Mouse (Mus musculus): ENCODE data around the gene Mst1r. TPM values are rescaled to one million over a fixed set of nuclear protein-coding genes. Genes with fewer than 3 reads are reported as not detected.
A peak's percentile ranks its signal among the peaks of the same experiment; 100 is the strongest.

The Mst1r gene
- polyA plus RNA-seq, 1 experiment from 2014 or later = 0.51 TPM

- 78% methylated on average over 6 of the region's 6 CpGs for WGBS
- ATAC-seq (ENCODE audit: low read depth) = no peak
- no peak overlapping the region for H3K4me2 ChIP-seq (ENCODE audit: low read depth, low read length)
- no peaks in the 10 kb centered on the region for H3K27me3 ChIP-seq (ENCODE audit: control insufficient read depth, insufficient read depth, low read length)
- 0 out of 2 replicates have a peak, but pooled peaks cover 4% of the 10 kb centered on the region for H3K4me1 ChIP-seq (ENCODE audit: control insufficient read depth, insufficient read depth, low read length)
- H3K36me3 ChIP-seq (ENCODE audit: control insufficient read depth, insufficient read depth, low read length) = no peaks in the 10 kb centered on the region
- no peak overlapping the region for H3K27ac ChIP-seq (ENCODE audit: low read depth, low read length)
- no peak overlapping the region for H3K9ac ChIP-seq (replicated peaks; ENCODE audit: low read depth, low read length)
- H3K4me3 ChIP-seq (ENCODE audit: low read depth, low read length) = no peak overlapping the region
- no peaks in the 10 kb centered on the region for H3K9me3 ChIP-seq (ENCODE audit: control insufficient read depth, low read length)
Measured at GRCm38 (mm10) chr9:107955613-107956289, 49.1 kb downstream of the Mst1r start.

DNA sequence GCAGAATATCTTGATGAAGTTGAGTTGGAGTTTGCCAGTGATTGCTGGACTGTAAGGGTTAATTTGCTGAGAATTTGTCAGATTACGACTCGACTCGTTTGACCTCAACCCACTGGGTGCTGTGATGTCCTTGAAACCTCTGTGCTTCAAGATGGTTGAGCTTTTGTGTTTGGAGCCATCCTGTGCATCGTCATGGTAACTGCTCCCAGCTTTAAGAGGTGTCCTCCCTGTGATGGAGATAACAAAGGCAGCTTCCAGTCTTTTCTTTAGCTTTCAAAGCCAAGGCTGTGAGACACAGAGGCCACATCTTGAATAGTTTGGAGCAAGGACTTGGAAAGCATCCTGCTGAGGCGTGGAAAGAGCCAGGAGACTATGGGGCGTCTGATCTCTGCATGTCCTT is 50.5 kb downstream of the Mst1r start:
- no peak overlapping the region for H3K4me2 ChIP-seq (ENCODE audit: low read depth, low read length)
- H3K9ac ChIP-seq (replicated peaks; ENCODE audit: low read depth, low read length) = no peak overlapping the region
- WGBS = 19% methylated on average over 6 of the region's 6 CpGs
- H3K4me1 ChIP-seq (ENCODE audit: control insufficient read depth, insufficient read depth, low read length) = peaks cover 4% of the 10 kb centered on the region; the same call in 1 of the 2 replicates
- no peaks in the 10 kb centered on the region for H3K9me3 ChIP-seq (ENCODE audit: control insufficient read depth, low read length)
- no peak for ATAC-seq (ENCODE audit: low read depth)
- H3K36me3 ChIP-seq (ENCODE audit: control insufficient read depth, insufficient read depth, low read length) = no peaks in the 10 kb centered on the region
- H3K27me3 ChIP-seq (ENCODE audit: control insufficient read depth, insufficient read depth, low read length) = no peaks in the 10 kb centered on the region
- H3K27ac ChIP-seq (ENCODE audit: low read depth, low read length) = no peak overlapping the region
- H3K4me3 ChIP-seq (ENCODE audit: low read depth, low read length) = no peak overlapping the region

GRCm38 (mm10) chr9:107959896-107960295 is 53.2 kb downstream of the Mst1r start:
- Histone ChIP-seq H3K4me1 (ENCODE audit: control insufficient read depth, insufficient read depth, low read length) (peaks cover 4% of the 10 kb centered on the region; the same call in 1 of the 2 replicates), H3K9me3 (ENCODE audit: control insufficient read depth, low read length) (no peaks in the 10 kb centered on the region), H3K4me2 (ENCODE audit: low read depth, low read length) (no peak overlapping the region), H3K27ac (ENCODE audit: low read depth, low read length) (no peak overlapping the region), H3K36me3 (ENCODE audit: control insufficient read depth, insufficient read depth, low read length) (no peaks in the 10 kb centered on the region), H3K9ac (replicated peaks; ENCODE audit: low read depth, low read length) (no peak overlapping the region), H3K4me3 (ENCODE audit: low read depth, low read length) (no peak overlapping the region), H3K27me3 (ENCODE audit: control insufficient read depth, insufficient read depth, low read length) (no peaks in the 10 kb centered on the region)
- ATAC-seq (ENCODE audit: low read depth) = no peak
- WGBS = 62% methylated on average over 6 of the region's 6 CpGs

GRCm38 (mm10) chr9:107960928-107961327 is 54.3 kb downstream of the Mst1r start:
- H3K9ac ChIP-seq (replicated peaks; ENCODE audit: low read depth, low read length) = no peak overlapping the region
- no peaks in the 10 kb centered on the region for H3K9me3 ChIP-seq (ENCODE audit: control insufficient read depth, low read length)
- H3K4me2 ChIP-seq (ENCODE audit: low read depth, low read length) = no peak overlapping the region
- no peaks in the 10 kb centered on the region for H3K36me3 ChIP-seq (ENCODE audit: control insufficient read depth, insufficient read depth, low read length)
- H3K27ac ChIP-seq (ENCODE audit: low read depth, low read length) = peak overlapping the region; percentile 45; the same call in 1 of the 2 replicates
- WGBS = 82% methylated on average over 4 of the region's 4 CpGs
- H3K4me3 ChIP-seq (ENCODE audit: low read depth, low read length) = no peak overlapping the region
- no peak for ATAC-seq (ENCODE audit: low read depth)
- peaks cover 4% of the 10 kb centered on the region; the same call in 1 of the 2 replicates for H3K4me1 ChIP-seq (ENCODE audit: control insufficient read depth, insufficient read depth, low read length)
- no peaks in the 10 kb centered on the region for H3K27me3 ChIP-seq (ENCODE audit: control insufficient read depth, insufficient read depth, low read length)

DNA sequence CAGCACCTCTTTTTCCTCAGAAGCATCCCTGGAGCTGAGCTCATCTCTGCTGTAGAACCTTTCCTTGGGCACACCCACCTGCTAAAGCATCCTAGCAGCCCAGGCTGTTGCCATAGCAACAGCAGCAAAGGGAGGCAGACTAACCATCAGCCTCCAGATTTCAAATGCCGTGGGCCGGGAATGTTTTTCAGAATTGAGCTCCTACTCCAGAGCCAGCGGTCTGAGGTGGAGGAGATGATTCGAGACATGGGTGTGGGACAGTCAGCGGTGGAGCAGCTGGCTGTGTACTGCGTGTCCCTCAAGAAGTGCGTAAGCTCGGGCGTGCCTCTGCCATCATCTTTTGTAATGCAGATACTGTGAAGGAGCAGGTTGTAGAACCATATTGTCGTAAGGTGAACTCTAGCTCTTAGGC is 54.7 kb downstream of the Mst1r start:
- Histone ChIP-seq H3K4me2 (ENCODE audit: low read depth, low read length) (no peak overlapping the region), H3K9ac (replicated peaks; ENCODE audit: low read depth, low read length) (no peak overlapping the region), H3K4me3 (ENCODE audit: low read depth, low read length) (no peak overlapping the region), H3K27ac (ENCODE audit: low read depth, low read length) (peak overlapping the region; percentile 45; the same call in 1 of the 2 replicates), H3K27me3 (ENCODE audit: control insufficient read depth, insufficient read depth, low read length) (no peaks in the 10 kb centered on the region), H3K36me3 (ENCODE audit: control insufficient read depth, insufficient read depth, low read length) (no peaks in the 10 kb centered on the region), H3K9me3 (ENCODE audit: control insufficient read depth, low read length) (no peaks in the 10 kb centered on the region), H3K4me1 (ENCODE audit: control insufficient read depth, insufficient read depth, low read length) (peaks cover 4% of the 10 kb centered on the region; the same call in 1 of the 2 replicates)
- 70% methylated on average over 10 of the region's 10 CpGs for WGBS
- ATAC-seq (ENCODE audit: low read depth) = peak; percentile 56; the same call in 1 of the 2 replicates

DNA sequence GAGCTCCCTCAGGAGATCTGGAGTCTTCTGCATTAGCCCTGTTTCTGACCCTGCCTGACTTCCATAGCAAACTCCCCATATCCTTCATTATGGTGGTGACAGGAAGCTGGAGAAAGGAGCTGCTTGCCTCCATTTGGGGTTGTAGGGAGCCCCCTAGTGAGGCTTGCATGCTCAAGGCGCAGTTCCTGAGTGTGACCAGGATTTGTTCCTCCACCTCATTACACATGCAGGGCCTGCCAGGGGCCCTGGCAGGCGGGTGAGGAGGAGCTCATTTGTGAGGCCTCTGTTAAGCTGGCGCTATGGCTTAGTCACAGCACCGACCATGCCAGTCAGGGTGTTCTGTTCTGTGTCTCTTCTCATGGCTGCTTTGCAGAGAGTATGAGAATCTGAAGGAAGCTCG is 55.2 kb downstream of the Mst1r start:
- H3K4me2 ChIP-seq (ENCODE audit: low read depth, low read length) = no peak overlapping the region
- no peaks in the 10 kb centered on the region for H3K36me3 ChIP-seq (ENCODE audit: control insufficient read depth, insufficient read depth, low read length)
- no peak overlapping the region for H3K4me3 ChIP-seq (ENCODE audit: low read depth, low read length)
- peak overlapping the region; percentile 45; the same call in 1 of the 2 replicates for H3K27ac ChIP-seq (ENCODE audit: low read depth, low read length)
- WGBS = 59% methylated on average over 5 of the region's 5 CpGs
- no peak overlapping the region for H3K9ac ChIP-seq (replicated peaks; ENCODE audit: low read depth, low read length)
- peaks cover 4% of the 10 kb centered on the region; the same call in 1 of the 2 replicates for H3K4me1 ChIP-seq (ENCODE audit: control insufficient read depth, insufficient read depth, low read length)
- no peaks in the 10 kb centered on the region for H3K27me3 ChIP-seq (ENCODE audit: control insufficient read depth, insufficient read depth, low read length)
- H3K9me3 ChIP-seq (ENCODE audit: control insufficient read depth, low read length) = no peaks in the 10 kb centered on the region
- no peak for ATAC-seq (ENCODE audit: low read depth)

DNA sequence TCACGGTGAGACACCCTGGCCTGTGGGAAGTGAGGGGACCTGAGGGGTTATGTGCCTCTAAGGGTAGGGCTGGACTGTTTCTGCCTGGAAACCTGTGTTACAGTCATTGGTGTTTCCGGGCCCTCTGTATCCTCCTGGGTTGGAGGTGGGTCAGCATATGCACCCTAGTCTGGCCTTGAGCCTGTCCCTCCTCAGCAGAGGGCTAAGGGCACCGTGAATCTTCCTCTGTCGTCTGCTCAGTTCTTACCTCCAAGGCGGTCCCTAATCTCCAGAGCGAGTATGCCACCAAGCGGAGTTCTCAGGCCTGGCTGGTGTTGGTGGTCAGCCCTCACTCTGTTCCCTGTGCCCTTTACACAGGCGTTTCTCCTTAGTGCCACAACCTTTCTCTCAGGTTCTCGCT is 56.2 kb downstream of the Mst1r start:
- no peaks in the 10 kb centered on the region for H3K9me3 ChIP-seq (ENCODE audit: control insufficient read depth, low read length)
- H3K27ac ChIP-seq (ENCODE audit: low read depth, low read length) = no peak overlapping the region
- 94% methylated on average over 9 of the region's 9 CpGs for WGBS
- H3K9ac ChIP-seq (replicated peaks; ENCODE audit: low read depth, low read length) = no peak overlapping the region
- H3K4me3 ChIP-seq (ENCODE audit: low read depth, low read length) = no peak overlapping the region
- H3K36me3 ChIP-seq (ENCODE audit: control insufficient read depth, insufficient read depth, low read length) = no peaks in the 10 kb centered on the region
- no peak for ATAC-seq (ENCODE audit: low read depth)
- H3K27me3 ChIP-seq (ENCODE audit: control insufficient read depth, insufficient read depth, low read length) = no peaks in the 10 kb centered on the region
- no peak overlapping the region for H3K4me2 ChIP-seq (ENCODE audit: low read depth, low read length)
- H3K4me1 ChIP-seq (ENCODE audit: control insufficient read depth, insufficient read depth, low read length) = peaks cover 4% of the 10 kb centered on the region; the same call in 1 of the 2 replicates

GRCm38 (mm10) chr9:107963700-107964099 is 57.0 kb downstream of the Mst1r start:
- H3K4me1 ChIP-seq (ENCODE audit: control insufficient read depth, insufficient read depth, low read length) = peaks cover 4% of the 10 kb centered on the region; the same call in 1 of the 2 replicates
- H3K27me3 ChIP-seq (ENCODE audit: control insufficient read depth, insufficient read depth, low read length) = no peaks in the 10 kb centered on the region
- no peak overlapping the region for H3K4me3 ChIP-seq (ENCODE audit: low read depth, low read length)
- no peaks in the 10 kb centered on the region for H3K9me3 ChIP-seq (ENCODE audit: control insufficient read depth, low read length)
- 34% methylated on average over 5 of the region's 5 CpGs for WGBS
- H3K36me3 ChIP-seq (ENCODE audit: control insufficient read depth, insufficient read depth, low read length) = no peaks in the 10 kb centered on the region
- no peak overlapping the region for H3K27ac ChIP-seq (ENCODE audit: low read depth, low read length)
- no peak overlapping the region for H3K9ac ChIP-seq (replicated peaks; ENCODE audit: low read depth, low read length)
- peak; percentile 54; the same call in 1 of the 2 replicates for ATAC-seq (ENCODE audit: low read depth)
- no peak overlapping the region for H3K4me2 ChIP-seq (ENCODE audit: low read depth, low read length)

GRCm38 (mm10) chr9:107964681-107965080 is 58.0 kb downstream of the Mst1r start:
- Histone ChIP-seq H3K4me3 (ENCODE audit: low read depth, low read length) (no peak overlapping the region), H3K9me3 (ENCODE audit: control insufficient read depth, low read length) (no peaks in the 10 kb centered on the region), H3K27me3 (ENCODE audit: control insufficient read depth, insufficient read depth, low read length) (no peaks in the 10 kb centered on the region), H3K27ac (ENCODE audit: low read depth, low read length) (no peak overlapping the region), H3K36me3 (ENCODE audit: control insufficient read depth, insufficient read depth, low read length) (no peaks in the 10 kb centered on the region), H3K9ac (replicated peaks; ENCODE audit: low read depth, low read length) (no peak overlapping the region), H3K4me1 (ENCODE audit: control insufficient read depth, insufficient read depth, low read length) (peaks cover 4% of the 10 kb centered on the region; the same call in 1 of the 2 replicates), H3K4me2 (ENCODE audit: low read depth, low read length) (no peak overlapping the region)
- ATAC-seq (ENCODE audit: low read depth) = no peak
- 96% methylated on average over 9 of the region's 9 CpGs for WGBS

All from neural tube, embryonic 14.5 days (tissue).